Mouse (Mus musculus) forebrain, embryonic 11.5 days (tissue): ENCODE data around the gene Klf16. TPM values are rescaled to one million over a fixed set of nuclear protein-coding genes. Genes with fewer than 3 reads are reported as not detected.

Experiments
- ATAC-seq: fragments of 200-750 bp; cut with Nextera tagmentation; replicated peaks from 2 replicates; pipeline ENCODE4 v1.8.0; 2017; ENCODE audit warnings: moderate TSS enrichment; ENCODE audit not compliant: low FRiP score
- DNase-seq: peaks from one replicate; pipeline ENCODE4 v3.0.0-alpha.2; 2017; ENCODE audit warnings: low spot score
- H3K27ac ChIP-seq: fragments of 300-500 bp; sonication (generic); 2 replicates; pipeline ENCODE4 v1.5.1; 2014; ENCODE audit warnings: low read depth, low read length
- H3K27me3 ChIP-seq: fragments of 300-500 bp; sonication (generic); 2 replicates; pipeline ENCODE4 v1.6.1; 2014; ENCODE audit warnings: mild to moderate bottlenecking, low read length, mixed read lengths; ENCODE audit not compliant: control insufficient read depth, insufficient read depth
- H3K36me3 ChIP-seq: fragments of 300-500 bp; sonication (generic); 2 replicates; pipeline ENCODE4 v1.6.1; 2014; ENCODE audit warnings: mild to moderate bottlenecking, low read length, moderate library complexity, mixed read lengths; ENCODE audit not compliant: control insufficient read depth, insufficient read depth
- H3K4me1 ChIP-seq: fragments of 300-500 bp; sonication (generic); replicated peaks from 2 replicates; pipeline ENCODE4 v1.6.1; 2014; ENCODE audit warnings: low read length, mixed read lengths; ENCODE audit not compliant: control insufficient read depth, insufficient read depth
- H3K4me2 ChIP-seq: fragments of 300-500 bp; sonication (generic); 2 replicates; pipeline ENCODE4 v1.6.1; 2014; ENCODE audit warnings: low read depth, mild to moderate bottlenecking, low read length, moderate library complexity, mixed read lengths; ENCODE audit not compliant: severe bottlenecking
- H3K4me3 ChIP-seq: fragments of 300-500 bp; sonication (generic); 2 replicates; pipeline ENCODE4 v1.5.1; 2014; ENCODE audit warnings: low read depth, low read length
- H3K9ac ChIP-seq: fragments of 300-500 bp; sonication (generic); 2 replicates; pipeline ENCODE4 v1.6.1; 2014; ENCODE audit warnings: low read length
- H3K9me3 ChIP-seq: fragments of 300-500 bp; sonication (generic); 2 replicates; pipeline ENCODE4 v1.6.1; 2016; ENCODE audit warnings: low read length, mixed read lengths; ENCODE audit not compliant: control insufficient read depth
- WGBS: fragments of 180-500 bp; shearing (Covaris S2); extraction: QIAGEN DNeasy Blood & Tissue Kit; methylation state at CpG from one replicate; pipeline ENCODE4 v1.1.7; 2014; 5-methylcytosine and 5-hydroxymethylcytosine counted together
- polyA plus RNA-seq: library from polyadenylated mRNA; unstranded; fragments of >200 nt; fragmentation: Nextera tagmentation; extraction: Ambion mirVana; gene quantifications from 2 replicates; pipeline ENCODE4 v1.2.1, GENCODE M21; 2014

Gene Klf16
- polyA plus RNA-seq, 1 experiment from 2014 or later: 5.9 TPM

DNA sequence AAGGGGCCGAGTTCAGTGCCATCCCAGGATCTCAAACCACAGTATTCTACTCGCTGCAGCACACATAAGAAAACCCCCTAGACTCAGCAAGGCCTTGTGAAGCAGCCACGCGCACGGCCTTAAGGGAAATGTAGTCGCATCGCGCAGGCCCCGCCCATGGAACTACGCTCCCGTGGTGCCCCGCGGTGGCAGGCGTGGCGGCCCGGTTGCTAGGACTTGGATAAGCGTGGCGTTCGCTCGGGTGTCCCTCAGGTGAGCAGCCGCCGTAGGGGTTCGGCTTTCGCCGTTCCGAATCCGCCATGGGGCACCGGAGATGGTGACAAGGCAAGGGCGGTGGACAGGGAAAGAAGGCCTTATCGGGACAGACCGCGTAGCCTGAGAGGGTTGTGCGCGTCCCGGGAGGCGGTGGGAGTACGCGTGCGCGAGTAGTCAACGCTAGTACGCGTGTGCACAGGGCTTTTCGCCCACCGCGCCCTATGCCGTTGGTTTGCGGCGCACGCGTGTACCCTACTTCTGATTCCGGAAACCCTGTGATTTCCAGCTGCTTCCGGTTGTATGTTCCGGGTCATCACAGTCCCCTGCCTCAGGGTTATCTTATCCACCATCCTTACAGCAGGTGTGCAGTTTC lies 25.7 kb upstream of the Klf16 start, which contains the start of the genes Scamp4 and Adat3:
Gene Scamp4, plus strand, starts transcription at position 175 of the 628 bp plus-strand sequence.
Gene Adat3, plus strand, starts transcription at position 183 of the 628 bp plus-strand sequence.
- H3K9ac ChIP-seq: peak within 1 kb of the TSS; percentile 67
- no peaks in the 10 kb centered on the region; the same call in 1 of the 2 replicates for H3K36me3 ChIP-seq
- peak within 1 kb of the TSS; percentile 75 for H3K4me3 ChIP-seq
- H3K27me3 ChIP-seq: no peaks in the 10 kb centered on the region
- DNase-seq (peak; percentile 96), ATAC-seq (peak; percentile 95)
- no peaks in the 10 kb centered on the region for H3K9me3 ChIP-seq
- peak within 1 kb of the TSS; percentile 58 for H3K27ac ChIP-seq
- peaks cover 9% of the 10 kb centered on the region for H3K4me1 ChIP-seq
- H3K4me2 ChIP-seq: peak within 1 kb of the TSS; percentile 89
- under 1% methylated on average over 54 of the region's 54 CpGs for WGBS

DNA sequence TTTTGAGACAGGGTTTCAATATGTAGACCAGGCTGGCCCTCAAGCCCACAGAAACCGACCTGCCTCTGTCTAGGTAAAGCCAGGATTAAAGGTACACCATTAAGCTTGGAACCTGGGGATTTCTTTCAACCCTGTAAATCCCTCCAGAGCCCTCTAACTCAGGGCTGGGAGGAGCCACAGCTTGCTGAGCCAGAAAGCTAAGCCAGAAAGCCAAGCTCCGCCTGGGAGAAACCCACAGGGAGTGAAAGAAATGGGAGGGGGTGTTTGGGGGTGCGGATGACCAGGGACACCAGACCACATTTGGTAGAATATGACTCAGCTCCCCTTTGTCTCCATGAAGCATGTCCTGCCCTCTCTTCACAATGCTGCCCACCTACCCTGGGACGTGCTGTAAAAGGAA lies 19.2 kb upstream of the Klf16 start:
- H3K4me2 ChIP-seq: no peak overlapping the region
- no peaks in the 10 kb centered on the region for H3K9me3 ChIP-seq
- ATAC-seq: no peak
- H3K27me3 ChIP-seq: no peaks in the 10 kb centered on the region
- no peaks in the 10 kb centered on the region for H3K4me1 ChIP-seq
- no peak for DNase-seq
- no peak overlapping the region for H3K9ac ChIP-seq
- 42% methylated on average over 4 of the region's 4 CpGs for WGBS
- no peaks in the 10 kb centered on the region for H3K36me3 ChIP-seq
- H3K27ac ChIP-seq: no peak overlapping the region
- no peak overlapping the region for H3K4me3 ChIP-seq

DNA sequence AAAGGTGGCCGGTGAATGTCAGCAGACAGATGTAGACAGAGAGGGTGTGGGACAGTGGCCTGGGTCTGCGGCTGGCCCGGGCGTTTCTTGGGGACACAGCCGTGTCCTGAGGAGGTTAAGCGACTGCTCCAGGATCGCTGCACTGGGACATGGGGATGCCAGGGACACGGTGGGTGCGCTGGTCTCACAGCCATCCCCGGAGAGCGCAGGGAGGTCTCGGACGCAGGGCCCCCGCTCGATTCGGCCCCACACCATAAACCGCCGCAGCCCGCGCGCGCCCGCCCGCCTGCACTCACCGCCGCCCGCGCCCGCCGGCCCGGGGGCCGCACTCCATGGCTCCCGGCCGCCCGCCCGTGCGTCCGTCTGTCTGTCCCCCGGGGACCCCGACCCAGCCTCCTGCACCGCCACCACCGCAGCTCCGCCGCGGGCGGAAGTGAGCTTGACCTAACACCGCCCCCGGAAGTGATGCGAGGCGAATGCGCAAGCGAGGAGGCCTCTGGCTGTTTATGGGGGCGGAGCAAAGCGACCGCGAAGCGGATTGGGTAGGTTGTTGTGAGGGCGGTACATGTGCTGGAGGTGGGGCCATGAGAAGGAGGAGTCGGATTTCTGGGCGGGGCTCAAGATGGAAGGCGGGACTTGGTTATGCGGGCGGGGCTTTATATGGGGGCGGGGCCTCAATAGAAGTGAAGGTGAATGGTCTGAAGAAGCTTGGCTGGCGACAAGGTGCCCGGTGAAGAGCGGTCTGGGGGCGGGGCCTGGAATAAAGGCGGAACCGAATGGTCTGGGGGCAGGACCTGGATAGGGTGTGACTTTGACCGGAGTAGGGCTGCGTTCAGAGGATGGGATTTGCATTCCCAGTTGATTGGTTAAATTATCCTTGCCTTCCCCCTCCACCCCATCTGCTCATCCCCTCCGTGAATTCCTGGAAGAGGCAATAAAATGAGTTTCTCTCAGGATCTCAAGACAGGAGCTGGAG lies 13.0 kb upstream of the Klf16 start, which contains the start of gene Abhd17a:
Gene Abhd17a, minus strand, starts transcription at position 463 of the 976 bp plus-strand sequence.
- WGBS: under 1% methylated on average over 70 of the region's 73 CpGs
- peak; percentile 97 for ATAC-seq
- H3K4me2 ChIP-seq: peak within 1 kb of the TSS; percentile 93
- no peaks in the 10 kb centered on the region for H3K27me3 ChIP-seq
- DNase-seq: peak; percentile 97
- no peaks in the 10 kb centered on the region for H3K9me3 ChIP-seq
- no peak within 1 kb of the TSS for H3K27ac ChIP-seq
- peak within 1 kb of the TSS; percentile 95 for H3K4me3 ChIP-seq
- H3K4me1 ChIP-seq: peaks cover 14% of the 10 kb centered on the region
- peak within 1 kb of the TSS; percentile 85 for H3K9ac ChIP-seq
- no peaks in the 10 kb centered on the region; the same call in 1 of the 2 replicates for H3K36me3 ChIP-seq

DNA sequence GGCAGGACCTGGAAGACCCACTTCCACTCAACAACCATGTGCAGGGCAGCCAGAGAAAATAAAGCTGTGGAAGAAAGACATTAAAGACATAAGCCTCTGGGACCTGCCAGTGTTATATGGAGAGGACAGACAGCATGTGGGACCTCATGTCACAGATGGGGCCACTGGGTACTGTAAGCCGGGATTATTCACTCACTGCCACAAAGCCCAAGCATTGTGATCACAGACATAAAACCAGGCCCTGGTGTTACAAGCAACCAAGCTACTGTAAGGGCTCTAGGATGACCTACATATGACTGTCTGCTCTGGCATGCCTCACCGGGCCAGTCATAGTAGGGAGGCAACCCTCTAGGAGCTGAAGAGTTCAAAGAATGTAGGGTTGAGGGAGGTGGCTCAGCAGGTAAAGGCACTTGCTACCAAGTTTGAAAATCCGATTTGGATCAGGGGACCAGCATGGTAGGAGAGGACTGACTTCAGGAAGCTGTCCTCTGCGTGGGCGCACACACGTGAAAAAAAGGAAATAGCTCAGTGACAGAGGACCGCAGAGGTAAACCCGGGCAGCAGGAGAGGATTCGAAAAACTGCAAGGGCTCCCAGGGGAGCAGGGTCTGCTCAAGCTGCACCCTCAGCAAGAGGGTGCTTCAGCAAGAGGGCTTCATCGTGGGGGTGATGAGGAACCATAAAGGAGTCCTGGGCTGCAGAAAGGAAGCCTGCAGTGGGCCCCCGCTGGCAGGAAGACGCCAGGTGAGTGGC lies 12.2 kb upstream of the Klf16 start:
- DNase-seq (peak; percentile 50), ATAC-seq (no peak)
- no peaks in the 10 kb centered on the region for H3K9me3 ChIP-seq
- no peak overlapping the region for H3K27ac ChIP-seq
- peak overlapping the region; percentile 95 for H3K4me3 ChIP-seq
- peaks cover 14% of the 10 kb centered on the region for H3K4me1 ChIP-seq
- H3K4me2 ChIP-seq: peak overlapping the region; percentile 93
- H3K9ac ChIP-seq: peak overlapping the region; percentile 85
- WGBS: 22% methylated on average over 12 of the region's 12 CpGs
- no peaks in the 10 kb centered on the region; the same call in 1 of the 2 replicates for H3K36me3 ChIP-seq
- H3K27me3 ChIP-seq: no peaks in the 10 kb centered on the region

DNA sequence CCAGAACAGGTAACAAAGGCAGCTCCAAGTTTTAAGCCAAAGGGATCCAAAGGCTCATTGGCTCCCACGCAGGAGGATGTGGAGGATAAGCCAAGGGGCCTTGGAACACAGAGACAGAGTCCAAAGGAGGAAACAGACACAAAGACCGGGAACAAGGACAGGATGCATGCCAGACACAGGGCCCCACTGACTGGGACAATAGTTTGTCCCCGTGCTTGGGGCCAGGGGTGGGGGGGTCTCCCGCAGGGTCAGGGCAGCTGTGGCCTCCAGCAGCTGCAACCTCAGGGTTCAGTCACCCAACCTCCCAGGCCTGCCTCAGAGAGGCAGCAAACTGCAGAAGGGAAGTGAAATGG lies 10.2 kb upstream of the Klf16 start:
- no peak overlapping the region for H3K4me2 ChIP-seq
- H3K9me3 ChIP-seq: no peaks in the 10 kb centered on the region
- no peaks in the 10 kb centered on the region; the same call in 1 of the 2 replicates for H3K36me3 ChIP-seq
- H3K27ac ChIP-seq: no peak overlapping the region
- no peak overlapping the region for H3K9ac ChIP-seq
- WGBS: 62% methylated on average over 4 of the region's 4 CpGs
- H3K4me3 ChIP-seq: no peak overlapping the region
- ATAC-seq (no peak), DNase-seq (peak; percentile 56)
- no peaks in the 10 kb centered on the region for H3K27me3 ChIP-seq
- H3K4me1 ChIP-seq: peaks cover 14% of the 10 kb centered on the region

DNA sequence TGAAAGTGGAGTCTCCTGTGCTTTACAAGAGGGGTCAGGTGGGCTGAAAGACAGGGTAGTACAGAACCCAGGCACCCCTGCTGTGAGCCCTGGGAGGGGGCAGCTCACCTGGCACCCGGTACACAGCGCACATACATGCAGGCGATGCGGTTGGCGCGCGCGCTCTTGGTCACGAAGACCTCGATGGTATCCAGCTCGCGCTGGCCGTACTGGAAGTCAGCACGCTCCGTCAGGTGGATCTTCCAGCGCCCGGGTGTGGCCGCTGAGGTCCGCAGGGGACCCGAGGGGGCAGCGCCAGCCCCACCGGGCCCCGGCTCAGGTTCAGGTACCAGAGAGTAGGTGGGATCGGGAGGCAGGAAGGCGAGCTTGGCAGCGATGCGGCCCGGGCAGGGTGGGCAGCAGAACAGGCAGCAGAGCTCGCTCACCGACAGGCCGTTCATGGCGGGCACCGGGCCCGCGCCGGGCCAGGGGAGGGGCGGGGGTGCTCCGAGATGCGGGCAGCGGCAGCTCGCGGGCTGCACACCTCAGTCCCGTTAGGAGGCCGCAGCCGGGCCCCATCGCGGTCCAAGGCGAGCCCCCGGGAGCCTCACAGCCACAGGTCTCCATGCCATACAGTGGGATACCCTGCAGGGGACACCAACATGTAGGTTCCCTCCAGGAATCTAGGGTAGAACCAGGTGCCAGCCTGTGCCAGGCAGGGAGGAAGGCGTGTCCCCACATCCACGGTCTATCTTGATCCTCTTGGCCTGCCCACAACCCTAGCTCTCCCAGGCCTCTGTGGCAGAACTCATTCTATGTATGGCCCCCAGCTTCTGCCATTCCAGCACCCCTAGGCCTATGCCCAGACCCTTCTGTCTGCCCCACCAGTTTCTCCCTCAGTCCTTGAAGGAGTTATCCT lies 9.5 kb upstream of the Klf16 start:
- Histone ChIP-seq H3K9me3 (no peaks in the 10 kb centered on the region), H3K4me2 (no peak overlapping the region), H3K4me1 (peaks cover 14% of the 10 kb centered on the region), H3K27me3 (no peaks in the 10 kb centered on the region), H3K9ac (no peak overlapping the region), H3K27ac (0 out of 2 replicates have a peak overlapping the region, but pooled peaks have one; percentile 31), H3K36me3 (no peaks in the 10 kb centered on the region; the same call in 1 of the 2 replicates), H3K4me3 (no peak overlapping the region)
- DNase-seq: peak; percentile 52
- 93% methylated on average over 51 of the region's 51 CpGs for WGBS
- no peak for ATAC-seq

DNA sequence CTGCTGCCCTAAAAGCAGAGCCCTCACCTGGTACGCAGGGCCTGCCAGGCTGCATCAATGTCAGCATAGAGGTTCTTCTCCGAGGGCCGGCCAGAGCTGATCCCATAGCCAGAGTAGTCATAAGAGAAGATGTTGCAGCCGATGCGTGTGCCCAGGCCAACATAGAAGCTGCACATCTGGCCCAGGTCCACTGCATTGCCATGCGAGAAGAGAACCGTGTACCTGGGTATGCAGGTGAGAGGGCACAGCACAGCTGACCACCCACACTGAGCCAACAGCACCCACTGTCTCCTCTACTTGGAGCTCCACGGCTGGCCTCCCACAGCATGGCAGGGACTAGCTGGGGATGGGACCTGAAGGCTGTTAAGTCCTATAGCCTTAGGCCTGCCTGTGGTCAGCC lies 8.5 kb upstream of the Klf16 start:
- Histone ChIP-seq H3K4me1 (peaks cover 14% of the 10 kb centered on the region), H3K27ac (no peak overlapping the region)

More for the DNA sequence above, 8.5 kb upstream of the Klf16 start:
- no peaks in the 10 kb centered on the region for H3K9me3 ChIP-seq
- no peak overlapping the region for H3K9ac ChIP-seq
- ATAC-seq: no peak
- H3K27me3 ChIP-seq: no peaks in the 10 kb centered on the region
- H3K4me2 ChIP-seq: no peak overlapping the region
- DNase-seq: no peak
- 93% methylated on average over 8 of the region's 8 CpGs for WGBS
- no peak overlapping the region for H3K4me3 ChIP-seq
- no peaks in the 10 kb centered on the region; the same call in 1 of the 2 replicates for H3K36me3 ChIP-seq
